Mouse (Mus musculus): Measurements from ENCODE around the gene Lrcol1. TPM values are rescaled to one million over a fixed set of nuclear protein-coding genes. Genes with fewer than 3 reads are reported as not detected.

Gene Lrcol1
- polyA plus RNA-seq (2015; fragmentation: Nextera tagmentation; extraction: Ambion mirVana), result not detected in 2 replicates

- no peak within 1 kb of the TSS for H3K4me2 ChIP-seq
- no peaks in the 10 kb centered on the region for H3K36me3 ChIP-seq (replicated peaks)
- no peak within 1 kb of the TSS for H3K27ac ChIP-seq (replicated peaks)
- H3K9ac ChIP-seq, result no peak within 1 kb of the TSS
- ATAC-seq (ENCODE audit: insufficient read depth), result no peak
- peaks cover 55% of the 10 kb centered on the region for H3K27me3 ChIP-seq
- H3K9me3 ChIP-seq (replicated peaks), result no peaks in the 10 kb centered on the region
- WGBS (ENCODE audit: insufficient replicate concordance), result 53% methylated on average over 4 of the region's 4 CpGs
- H3K4me1 ChIP-seq (replicated peaks), result peaks cover 8% of the 10 kb centered on the region
- H3K4me3 ChIP-seq (replicated peaks), result no peak within 1 kb of the TSS
Measured at GRCm38 (mm10) chr5:110344524-110344923, at the start of gene Lrcol1. Gene Lrcol1 (plus strand): TSS chr5:110344730.

- Histone ChIP-seq H3K4me3 (replicated peaks) (no peak overlapping the region), H3K9me3 (replicated peaks) (no peaks in the 10 kb centered on the region), H3K27me3 (no peaks in the 10 kb centered on the region), H3K9ac (no peak overlapping the region), H3K27ac (replicated peaks) (no peak overlapping the region), H3K4me1 (replicated peaks) (peaks cover 2% of the 10 kb centered on the region), H3K36me3 (replicated peaks) (peaks cover 93% of the 10 kb centered on the region), H3K4me2 (no peak overlapping the region)
- 77% methylated on average over 1 of the region's 1 CpGs for WGBS (ENCODE audit: insufficient replicate concordance)
- no peak for ATAC-seq (ENCODE audit: insufficient read depth)
Measured at GRCm38 (mm10) chr5:110296637-110297036, 47.9 kb upstream of the Lrcol1 start.

- Histone ChIP-seq H3K36me3 (replicated peaks) (peaks cover 98% of the 10 kb centered on the region), H3K4me2 (no peak overlapping the region), H3K4me1 (replicated peaks) (no peaks in the 10 kb centered on the region), H3K9ac (no peak overlapping the region), H3K27me3 (no peaks in the 10 kb centered on the region), H3K4me3 (replicated peaks) (no peak overlapping the region), H3K9me3 (replicated peaks) (no peaks in the 10 kb centered on the region), H3K27ac (replicated peaks) (no peak overlapping the region)
- 72% methylated on average over 2 of the region's 2 CpGs for WGBS (ENCODE audit: insufficient replicate concordance)
- no peak for ATAC-seq (ENCODE audit: insufficient read depth)
Measured at GRCm38 (mm10) chr5:110300591-110300990, 43.9 kb upstream of the Lrcol1 start.

- H3K9me3 ChIP-seq (replicated peaks), result no peaks in the 10 kb centered on the region
- H3K27me3 ChIP-seq, result no peaks in the 10 kb centered on the region
- H3K4me1 ChIP-seq (replicated peaks), result no peaks in the 10 kb centered on the region
- H3K4me3 ChIP-seq (replicated peaks), result no peak overlapping the region
- no peak overlapping the region for H3K27ac ChIP-seq (replicated peaks)
- H3K9ac ChIP-seq, result no peak overlapping the region
- no peak for ATAC-seq (ENCODE audit: insufficient read depth)
- H3K4me2 ChIP-seq, result no peak overlapping the region
- H3K36me3 ChIP-seq (replicated peaks), result peaks cover 98% of the 10 kb centered on the region
- 82% methylated on average over 7 of the region's 7 CpGs for WGBS (ENCODE audit: insufficient replicate concordance)
Measured at GRCm38 (mm10) chr5:110308861-110309260, 35.7 kb upstream of the Lrcol1 start.

GRCm38 (mm10) chr5:110313127-110313526, 31.4 kb upstream of the Lrcol1 start:
- H3K27me3 ChIP-seq, result no peaks in the 10 kb centered on the region
- no peak for ATAC-seq (ENCODE audit: insufficient read depth)
- no peak overlapping the region for H3K4me3 ChIP-seq (replicated peaks)
- H3K4me1 ChIP-seq (replicated peaks), result no peaks in the 10 kb centered on the region
- H3K27ac ChIP-seq (replicated peaks), result no peak overlapping the region
- peaks cover 90% of the 10 kb centered on the region for H3K36me3 ChIP-seq (replicated peaks)
- H3K4me2 ChIP-seq, result no peak overlapping the region
- no peak overlapping the region for H3K9ac ChIP-seq
- WGBS (ENCODE audit: insufficient replicate concordance), result 86% methylated on average over 3 of the region's 3 CpGs
- no peaks in the 10 kb centered on the region for H3K9me3 ChIP-seq (replicated peaks)

- no peak for ATAC-seq (ENCODE audit: insufficient read depth)
Measured at GRCm38 (mm10) chr5:110330508-110330907, 14.0 kb upstream of the Lrcol1 start.

GRCm38 (mm10) chr5:110338792-110339191, 5.7 kb upstream of the Lrcol1 start:
- Histone ChIP-seq H3K4me2 (no peak overlapping the region), H3K9me3 (replicated peaks) (no peaks in the 10 kb centered on the region), H3K9ac (no peak overlapping the region), H3K4me1 (replicated peaks) (peaks cover 8% of the 10 kb centered on the region), H3K27me3 (peaks cover 32% of the 10 kb centered on the region), H3K4me3 (replicated peaks) (no peak overlapping the region), H3K36me3 (replicated peaks) (peaks cover 50% of the 10 kb centered on the region), H3K27ac (replicated peaks) (no peak overlapping the region)
- 82% methylated on average over 2 of the region's 2 CpGs for WGBS (ENCODE audit: insufficient replicate concordance)
- ATAC-seq (ENCODE audit: insufficient read depth), result no peak

More at GRCm38 (mm10) chr5:110330508-110330907, 14.0 kb upstream of the Lrcol1 start:
- Histone ChIP-seq H3K27me3 (no peaks in the 10 kb centered on the region), H3K4me1 (replicated peaks) (no peaks in the 10 kb centered on the region), H3K27ac (replicated peaks) (no peak overlapping the region), H3K9ac (no peak overlapping the region), H3K4me3 (replicated peaks) (no peak overlapping the region), H3K9me3 (replicated peaks) (no peaks in the 10 kb centered on the region), H3K4me2 (no peak overlapping the region), H3K36me3 (replicated peaks) (peaks cover 92% of the 10 kb centered on the region)
- WGBS (ENCODE audit: insufficient replicate concordance), result 54% methylated on average over 3 of the region's 3 CpGs

GRCm38 (mm10) chr5:110342648-110343284, 1.8 kb upstream of the Lrcol1 start, which contains the start of gene P2rx2:
Gene P2rx2 (minus strand): TSS chr5:110343212.
- Histone ChIP-seq H3K4me2 (peak within 1 kb of the TSS; percentile 67), H3K27ac (replicated peaks) (no peak within 1 kb of the TSS), H3K36me3 (replicated peaks) (peaks cover 11% of the 10 kb centered on the region), H3K4me3 (replicated peaks) (peak within 1 kb of the TSS; percentile 42), H3K27me3 (peaks cover 55% of the 10 kb centered on the region), H3K9ac (no peak within 1 kb of the TSS), H3K9me3 (replicated peaks) (no peaks in the 10 kb centered on the region), H3K4me1 (replicated peaks) (peaks cover 8% of the 10 kb centered on the region)
- ATAC-seq (ENCODE audit: insufficient read depth), result peak; percentile 13; the same call in 1 of the 2 replicates
- 2% methylated on average over 43 of the region's 43 CpGs for WGBS (ENCODE audit: insufficient replicate concordance)

- H3K9ac ChIP-seq, result no peak overlapping the region
- H3K9me3 ChIP-seq (replicated peaks), result no peaks in the 10 kb centered on the region
- no peak overlapping the region for H3K4me2 ChIP-seq
- no peak overlapping the region for H3K27ac ChIP-seq (replicated peaks)
- H3K36me3 ChIP-seq (replicated peaks), result no peaks in the 10 kb centered on the region
- 35% methylated on average over 4 of the region's 4 CpGs for WGBS (ENCODE audit: insufficient replicate concordance)
- ATAC-seq (ENCODE audit: insufficient read depth), result no peak
- peaks cover 58% of the 10 kb centered on the region for H3K27me3 ChIP-seq
- H3K4me3 ChIP-seq (replicated peaks), result no peak overlapping the region
- peaks cover 8% of the 10 kb centered on the region for H3K4me1 ChIP-seq (replicated peaks)
Measured at GRCm38 (mm10) chr5:110345553-110345952, 1.0 kb downstream of the Lrcol1 start.

GRCm38 (mm10) chr5:110347006-110347405, 2.5 kb downstream of the Lrcol1 start:
- Histone ChIP-seq H3K27ac (replicated peaks) (no peak overlapping the region), H3K27me3 (peaks cover 44% of the 10 kb centered on the region), H3K36me3 (replicated peaks) (no peaks in the 10 kb centered on the region), H3K4me1 (replicated peaks) (peaks cover 8% of the 10 kb centered on the region), H3K9ac (no peak overlapping the region), H3K9me3 (replicated peaks) (no peaks in the 10 kb centered on the region), H3K4me2 (no peak overlapping the region), H3K4me3 (replicated peaks) (no peak overlapping the region)
- no peak for ATAC-seq (ENCODE audit: insufficient read depth)
- whole genome bisulfite sequencing (ENCODE audit: insufficient replicate concordance), result 47% methylated on average over 8 of the region's 8 CpGs

GRCm38 (mm10) chr5:110354716-110355115, 10.2 kb downstream of the Lrcol1 start:
- Histone ChIP-seq H3K4me1 (replicated peaks) (no peaks in the 10 kb centered on the region), H3K9ac (no peak overlapping the region)

More at GRCm38 (mm10) chr5:110354716-110355115, 10.2 kb downstream of the Lrcol1 start:
- no peak overlapping the region for H3K4me3 ChIP-seq (replicated peaks)
- WGBS (ENCODE audit: insufficient replicate concordance), result 16% methylated on average over 7 of the region's 7 CpGs
- no peaks in the 10 kb centered on the region for H3K36me3 ChIP-seq (replicated peaks)
- ATAC-seq (ENCODE audit: insufficient read depth), result no peak
- H3K9me3 ChIP-seq (replicated peaks), result no peaks in the 10 kb centered on the region
- peaks cover 25% of the 10 kb centered on the region for H3K27me3 ChIP-seq
- H3K27ac ChIP-seq (replicated peaks), result no peak overlapping the region
- H3K4me2 ChIP-seq, result no peak overlapping the region

Measured in liver, embryonic 15.5 days (tissue).